In genomic region chr12:83491609-83492008, GRCm38 (mm10) we compare ENCODE assay signal across 10 mouse cellular contexts. TPM values are rescaled to one million over a fixed set of nuclear protein-coding genes. Genes with fewer than 3 reads are reported as not detected.
DNase-seq lines count a peak whose midpoint lies in the region; ATAC-seq and TF ChIP-seq lines count a peak whose summit lies in the region.
"Had no signal": no experiment of that assay in that cellular context is flagged by ENCODE, and none has a peak within 500 bp of the region (broad histone marks: within the 10 kb centered on the region; RNA-seq: fewer than 3 reads in every experiment).

No protein-coding gene starts in this region.

- peak; percentile 52 for TF ChIP-seq CTCF in hindbrain, postnatal 0 days (IDR thresholded peaks at IDR 0.05; ENCODE audit: low read depth)
- TF ChIP-seq CTCF in ES-Bruce4 (IDR thresholded peaks at IDR 0.05; ENCODE audit: low read depth, low read length), result peak; percentile 28
- peak; percentile 65 for TF ChIP-seq CTCF in liver, embryonic 14.5 days (IDR thresholded peaks at IDR 0.05; ENCODE audit: low read depth)

- no peaks in the 10 kb centered on the region for H3K27me3 ChIP-seq in hindbrain, postnatal 0 days (ENCODE audit: insufficient read depth, low read length)
- 0 out of 2 replicates have a peak, but pooled peaks cover 5% of the 10 kb centered on the region for H3K27me3 ChIP-seq in hindbrain, embryonic 13.5 days
- peaks cover under 1% of the 10 kb centered on the region for H3K27me3 ChIP-seq in ES-Bruce4 (ENCODE audit: control insufficient read depth, insufficient read depth, low read length, poor library complexity, severe bottlenecking)
- peaks cover 5% of the 10 kb centered on the region; the same call in 1 of the 2 replicates for H3K27me3 ChIP-seq in liver, embryonic 14.5 days (ENCODE audit: control insufficient read depth, insufficient read depth, low read length)
- H3K27me3 ChIP-seq: heart, embryonic 12.5 days had no signal

- no peak for TF ChIP-seq POLR2A in ES-Bruce4 (IDR thresholded peaks at IDR 0.05; ENCODE audit: insufficient read depth, low read length)

- ATAC-seq in hindbrain, postnatal 0 days, result no peak
- no peak for ATAC-seq in hindbrain, embryonic 13.5 days (ENCODE audit: low FRiP score)
- no peak for ATAC-seq in liver, embryonic 14.5 days (ENCODE audit: insufficient read depth)
- no peak for ATAC-seq in erythroblast, adult 5-6 weeks (replicated peaks; ENCODE audit: low FRiP score, poor library complexity, severe bottlenecking)
- ATAC-seq: inflammation-experienced regulatory T-cells, adult 6 months had no signal

- H3K36me3 ChIP-seq in hindbrain, postnatal 0 days (ENCODE audit: insufficient read depth, low read length), result no peaks in the 10 kb centered on the region
- H3K36me3 ChIP-seq in hindbrain, embryonic 13.5 days, result no peaks in the 10 kb centered on the region
- H3K36me3 ChIP-seq in ES-Bruce4 (ENCODE audit: control insufficient read depth, insufficient read depth, low read length, poor library complexity, severe bottlenecking), result no peaks in the 10 kb centered on the region
- H3K36me3 ChIP-seq in liver, embryonic 14.5 days (replicated peaks; ENCODE audit: control insufficient read depth, insufficient read depth, low read depth), result no peaks in the 10 kb centered on the region
- H3K36me3 ChIP-seq: heart, embryonic 12.5 days had no signal

- no peak overlapping the region for H3K27ac ChIP-seq in hindbrain, postnatal 0 days
- no peak overlapping the region for H3K27ac ChIP-seq in hindbrain, embryonic 13.5 days
- H3K27ac ChIP-seq in ES-Bruce4 (ENCODE audit: insufficient read depth, low read length), result no peak overlapping the region
- no peak overlapping the region for H3K27ac ChIP-seq in liver, embryonic 14.5 days

- no peak overlapping the region for H3K4me3 ChIP-seq in hindbrain, postnatal 0 days (ENCODE audit: low read length)
- H3K4me3 ChIP-seq in hindbrain, embryonic 13.5 days, result no peak overlapping the region
- no peak overlapping the region for H3K4me3 ChIP-seq in ES-Bruce4 (ENCODE audit: low read depth, low read length)
- no peak overlapping the region for H3K4me3 ChIP-seq in liver, embryonic 14.5 days (ENCODE audit: insufficient read depth in 1 of 2, low read depth in 2 of 2, low read length in 2 of 2)
- H3K4me3 ChIP-seq: heart, embryonic 12.5 days had no signal

- 47% methylated on average over 1 of the region's 1 CpGs for WGBS in hindbrain, postnatal 0 days
- WGBS in hindbrain, embryonic 13.5 days, result 52% methylated on average over 1 of the region's 1 CpGs
- 39% methylated on average over 1 of the region's 1 CpGs for WGBS in liver, embryonic 14.5 days (ENCODE audit: insufficient replicate concordance)

- no peak for TF ChIP-seq EP300 in ES-Bruce4 (IDR thresholded peaks at IDR 0.05; ENCODE audit: insufficient read depth, low read depth, low read length)
- no peak for TF ChIP-seq EP300 in liver, embryonic 14.5 days (IDR thresholded peaks at IDR 0.05; ENCODE audit: low read depth)

- H3K9me3 ChIP-seq in hindbrain, postnatal 0 days (ENCODE audit: low read length), result peaks cover 3% of the 10 kb centered on the region; the same call in 1 of the 2 replicates
- no peaks in the 10 kb centered on the region for H3K9me3 ChIP-seq in hindbrain, embryonic 13.5 days
- peaks cover 3% of the 10 kb centered on the region; the same call in 1 of the 2 replicates for H3K9me3 ChIP-seq in ES-Bruce4 (replicated peaks; ENCODE audit: control insufficient read depth, insufficient read depth, low read length, poor library complexity, severe bottlenecking)
- H3K9me3 ChIP-seq in liver, embryonic 14.5 days (ENCODE audit: control insufficient read depth, low read length), result peaks cover 4% of the 10 kb centered on the region
- H3K9me3 ChIP-seq: heart, embryonic 12.5 days had no signal

- no peak overlapping the region for H3K4me2 ChIP-seq in hindbrain, postnatal 0 days (ENCODE audit: low read depth, low read length)
- no peak overlapping the region for H3K4me2 ChIP-seq in hindbrain, embryonic 13.5 days
- no peak overlapping the region for H3K4me2 ChIP-seq in liver, embryonic 14.5 days (ENCODE audit: low read depth)
- H3K4me2 ChIP-seq: heart, embryonic 12.5 days had no signal

- no peak for DNase-seq in hindbrain, postnatal 0 days (ENCODE audit: low spot score)
- peak; percentile 31 for DNase-seq in 3T3-L1 (ENCODE audit: low read depth, low spot score)
- DNase-seq in liver, embryonic 14.5 days (ENCODE audit: low read depth in 3 of 3, low spot score in 3 of 3), result no peak
- no peak for DNase-seq in urinary bladder, postnatal 25 days (ENCODE audit: low spot score)
- no peak for DNase-seq in heart, adult 11 months

- H3K4me1 ChIP-seq in hindbrain, postnatal 0 days (ENCODE audit: insufficient read depth, low read length), result no peaks in the 10 kb centered on the region
- H3K4me1 ChIP-seq in hindbrain, embryonic 13.5 days (replicated peaks), result peaks cover 14% of the 10 kb centered on the region
- H3K4me1 ChIP-seq in ES-Bruce4 (ENCODE audit: control insufficient read depth, insufficient read depth, low read length), result peaks cover 4% of the 10 kb centered on the region
- peaks cover 10 to 13% of the 10 kb centered on the region in 2 experiments for H3K4me1 ChIP-seq in liver, embryonic 14.5 days (replicated peaks; ENCODE audit: control insufficient read depth in 2 of 2, insufficient read depth in 2 of 2, low read length in 1 of 2)

- no peak overlapping the region for H3K9ac ChIP-seq in hindbrain, postnatal 0 days (replicated peaks; ENCODE audit: low read length)
- H3K9ac ChIP-seq in hindbrain, embryonic 13.5 days, result no peak overlapping the region
- no peak overlapping the region for H3K9ac ChIP-seq in ES-Bruce4 (ENCODE audit: low read depth, poor library complexity, severe bottlenecking)
- H3K9ac ChIP-seq in liver, embryonic 14.5 days (replicated peaks), result no peak overlapping the region
- H3K9ac ChIP-seq: heart, embryonic 12.5 days had no signal

RNA-seq across cellular contexts. Expression of gene Dpf3, which starts 4.1 kb away (rescaled TPM):
- 35.8 and 38.9 TPM in 2 replicates for total RNA-seq in hindbrain, postnatal 0 days (2014; rRNA removed)
- polyA plus RNA-seq in hindbrain, postnatal 0 days (2015; fragmentation: Nextera tagmentation; extraction: Ambion mirVana), result 16.0 and 19.8 TPM in 2 replicates
- polyA plus RNA-seq in hindbrain, embryonic 13.5 days (2015; fragmentation: Nextera tagmentation; extraction: Ambion mirVana), result 26.9 and 27.7 TPM in 2 replicates
- polyA plus RNA-seq in ES-Bruce4 (2011; ENCODE audit: insufficient read depth, insufficient read length, low read depth, missing spikeins), result 0.81 TPM in 1 of 2 replicates, not detected in the other
- 2.2 and 3.7 TPM in 2 replicates for polyA plus RNA-seq in liver, embryonic 14.5 days (2012; rRNA removed)
- 4.1 and 4.8 TPM in 2 replicates for polyA plus RNA-seq in liver, embryonic 14.5 days (2014; fragmentation: Nextera tagmentation; extraction: Ambion mirVana)
- 29.2 and 45.1 TPM in 2 replicates for total RNA-seq in erythroblast, adult 5-6 weeks (2015; ENCODE audit: low replicate concordance)
- 138 and 157 TPM in 2 replicates for total RNA-seq in erythroblast, adult 5-6 weeks (2017; ENCODE audit: low replicate concordance)

RNA-seq across cellular contexts. Expression of gene Dcaf4, which starts 28.7 kb away (rescaled TPM):
- 45.0 and 55.6 TPM in 2 replicates for total RNA-seq in hindbrain, postnatal 0 days (2014; rRNA removed)
- 34.5 and 36.9 TPM in 2 replicates for polyA plus RNA-seq in hindbrain, postnatal 0 days (2015; fragmentation: Nextera tagmentation; extraction: Ambion mirVana)
- polyA plus RNA-seq in hindbrain, embryonic 13.5 days (2015; fragmentation: Nextera tagmentation; extraction: Ambion mirVana), result 37.3 and 40.6 TPM in 2 replicates
- polyA plus RNA-seq in ES-Bruce4 (2011; ENCODE audit: insufficient read depth, insufficient read length, low read depth, missing spikeins), result 125 and 134 TPM in 2 replicates
- polyA plus RNA-seq in liver, embryonic 14.5 days (2012; rRNA removed), result 9.4 and 9.5 TPM in 2 replicates
- polyA plus RNA-seq in liver, embryonic 14.5 days (2014; fragmentation: Nextera tagmentation; extraction: Ambion mirVana), result 9.8 and 12.6 TPM in 2 replicates
- total RNA-seq in erythroblast, adult 5-6 weeks (2015; ENCODE audit: low replicate concordance), result 8.1 TPM in 1 of 2 replicates, not detected in the other
- 1.7 and 4.7 TPM in 2 replicates for total RNA-seq in erythroblast, adult 5-6 weeks (2017; ENCODE audit: low replicate concordance)
